Mouse (Mus musculus): ENCODE results near the gene Serpina1f.

DNA sequence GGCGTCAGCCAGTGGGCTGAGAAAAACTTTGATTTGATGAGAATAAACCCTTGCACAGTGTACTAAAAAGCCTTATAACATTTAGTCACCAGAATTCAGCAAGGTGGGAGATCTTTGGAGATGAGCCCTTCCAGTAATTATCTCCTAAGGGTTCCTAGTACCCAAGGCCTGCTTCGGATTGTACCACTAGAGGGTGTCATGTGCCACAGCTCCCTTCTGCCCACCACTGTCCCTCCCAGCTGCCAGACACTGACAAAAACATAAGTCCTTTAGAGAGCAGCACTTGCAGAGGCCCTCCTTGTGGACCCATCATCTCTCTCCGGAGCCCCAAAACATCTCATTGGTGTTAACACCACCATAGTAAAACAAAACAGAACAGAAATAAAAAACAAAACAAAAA is 16.2 kb upstream of the Serpina1f start:
- TF ChIP-seq POLR2A (IDR thresholded peaks at IDR 0.05; ENCODE audit: insufficient read depth, low read length) (no peak), CTCF (IDR thresholded peaks at IDR 0.05; ENCODE audit: low read depth, low read length) (no peak), EP300 (IDR thresholded peaks at IDR 0.05; ENCODE audit: insufficient read depth, low read depth, low read length) (no peak)

Data from ES-Bruce4 (cell line).